Mouse (Mus musculus): ENCODE data around the gene Hoxa11. TPM values are rescaled to one million over a fixed set of nuclear protein-coding genes. Genes with fewer than 3 reads are reported as not detected.
A peak's percentile ranks its signal among the peaks of the same experiment; 100 is the strongest.

Gene Hoxa11
- polyA plus RNA-seq, 1 experiment from 2014 or later: not detected

- H3K36me3 ChIP-seq: no peaks in the 10 kb centered on the region
- no peaks in the 10 kb centered on the region for H3K9me3 ChIP-seq
- H3K27me3 ChIP-seq: peaks cover 98% of the 10 kb centered on the region
- H3K4me1 ChIP-seq: peaks cover 10% of the 10 kb centered on the region
- no peak for ATAC-seq (ENCODE audit: insufficient number of reproducible peaks, insufficient read depth, low FRiP score, low TSS enrichment, low read depth)
- WGBS: 2% methylated on average over 5 of the region's 5 CpGs
- H3K9ac ChIP-seq: no peak overlapping the region
- H3K4me3 ChIP-seq: no peak overlapping the region
- H3K4me2 ChIP-seq: no peak overlapping the region
- H3K27ac ChIP-seq: no peak overlapping the region
Measured at GRCm38 (mm10) chr6:52264106-52264790, 18.6 kb upstream of the Hoxa11 start.

DNA sequence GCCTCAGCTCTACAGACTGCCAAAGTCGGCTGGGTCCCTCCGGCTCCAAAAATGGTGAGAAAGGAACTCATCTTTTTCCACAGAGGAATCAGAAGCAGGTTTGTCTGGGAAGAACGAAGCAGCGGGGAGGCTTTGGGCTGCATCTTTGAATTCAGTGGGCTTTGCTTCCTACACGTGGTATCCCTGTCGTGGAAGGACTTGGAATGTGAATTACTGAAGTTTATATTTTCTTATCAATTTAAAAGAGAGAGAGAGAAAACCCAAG, 17.6 kb upstream of the Hoxa11 start:
- Histone ChIP-seq H3K4me1 (peaks cover 10% of the 10 kb centered on the region), H3K27ac (no peak overlapping the region), H3K4me3 (no peak overlapping the region), H3K36me3 (no peaks in the 10 kb centered on the region), H3K4me2 (no peak overlapping the region), H3K27me3 (peaks cover 98% of the 10 kb centered on the region), H3K9me3 (no peaks in the 10 kb centered on the region), H3K9ac (no peak overlapping the region)
- 2% methylated on average over 6 of the region's 6 CpGs for WGBS
- ATAC-seq (ENCODE audit: insufficient number of reproducible peaks, insufficient read depth, low FRiP score, low TSS enrichment, low read depth): no peak

- Histone ChIP-seq H3K4me2 (no peak overlapping the region), H3K36me3 (no peaks in the 10 kb centered on the region), H3K27me3 (peaks cover 96% of the 10 kb centered on the region), H3K27ac (no peak overlapping the region), H3K4me1 (peaks cover 10% of the 10 kb centered on the region), H3K9ac (no peak overlapping the region), H3K4me3 (no peak overlapping the region), H3K9me3 (no peaks in the 10 kb centered on the region)
- ATAC-seq (ENCODE audit: insufficient number of reproducible peaks, insufficient read depth, low FRiP score, low TSS enrichment, low read depth): no peak
- WGBS: 2% methylated on average over 24 of the region's 24 CpGs
Measured at GRCm38 (mm10) chr6:52262463-52263320, 17.1 kb upstream of the Hoxa11 start.

GRCm38 (mm10) chr6:52261751-52262462, 16.3 kb upstream of the Hoxa11 start:
- WGBS: 2% methylated on average over 9 of the region's 9 CpGs
- Histone ChIP-seq H3K4me2 (no peak overlapping the region), H3K4me3 (no peak overlapping the region)

DNA sequence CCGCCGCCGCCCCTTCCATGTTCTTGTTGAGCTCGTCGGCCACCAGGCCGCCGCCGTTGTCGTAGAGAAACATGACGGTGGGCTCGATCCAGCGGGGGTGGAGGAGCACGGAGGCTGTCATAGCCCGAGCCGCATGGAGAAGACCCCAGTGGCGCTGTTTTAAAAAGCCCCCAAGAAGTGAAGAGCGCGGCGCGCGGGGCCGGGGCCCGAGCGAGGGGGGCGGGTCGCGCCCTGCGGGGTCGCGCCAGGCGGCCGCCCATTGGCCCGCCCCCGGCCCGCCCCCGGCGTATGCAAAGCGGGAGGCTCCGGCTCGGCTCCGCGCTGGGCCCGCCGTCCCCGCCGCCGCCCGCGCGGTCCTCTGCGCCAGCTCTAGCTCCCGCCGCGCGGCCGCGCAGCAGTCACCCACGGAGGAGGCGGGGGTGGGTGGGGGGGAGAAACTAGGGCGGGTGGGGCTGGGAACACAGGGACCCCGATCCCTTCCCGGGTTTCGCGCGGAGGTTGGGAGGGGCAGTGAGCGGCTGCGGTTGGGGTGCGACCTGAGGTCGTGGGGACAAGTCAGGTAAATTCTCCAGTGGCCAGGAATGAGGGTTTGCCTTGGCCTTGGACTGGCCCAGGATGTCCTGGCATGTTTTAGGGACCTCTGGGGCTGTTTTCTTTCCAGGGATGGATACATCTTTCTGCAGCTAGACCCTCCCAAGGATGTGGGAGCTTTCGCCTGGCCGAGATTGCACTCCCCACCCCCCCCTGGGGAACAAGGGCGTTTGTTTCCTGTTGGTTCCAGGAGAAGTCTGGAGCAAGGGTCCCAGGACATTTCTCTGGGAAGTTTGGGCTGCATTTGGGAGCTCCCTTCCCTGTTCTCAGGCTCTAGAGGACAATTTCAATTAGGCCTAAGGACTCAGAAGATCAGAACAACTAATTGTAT, 15.3 kb upstream of the Hoxa11 start, which contains the start of gene Hoxa13:
TSS of gene Hoxa13 (minus strand) at position 227 of the 922 bp plus-strand sequence.
- no peak for ATAC-seq (ENCODE audit: insufficient number of reproducible peaks, insufficient read depth, low FRiP score, low TSS enrichment, low read depth)

More at GRCm38 (mm10) chr6:52261751-52262462, 16.3 kb upstream of the Hoxa11 start:
- Histone ChIP-seq H3K27ac (no peak overlapping the region), H3K36me3 (no peaks in the 10 kb centered on the region), H3K9me3 (no peaks in the 10 kb centered on the region), H3K9ac (no peak overlapping the region), H3K27me3 (peaks cover 98% of the 10 kb centered on the region), H3K4me1 (peaks cover 10% of the 10 kb centered on the region)
- ATAC-seq (ENCODE audit: insufficient number of reproducible peaks, insufficient read depth, low FRiP score, low TSS enrichment, low read depth): no peak

DNA sequence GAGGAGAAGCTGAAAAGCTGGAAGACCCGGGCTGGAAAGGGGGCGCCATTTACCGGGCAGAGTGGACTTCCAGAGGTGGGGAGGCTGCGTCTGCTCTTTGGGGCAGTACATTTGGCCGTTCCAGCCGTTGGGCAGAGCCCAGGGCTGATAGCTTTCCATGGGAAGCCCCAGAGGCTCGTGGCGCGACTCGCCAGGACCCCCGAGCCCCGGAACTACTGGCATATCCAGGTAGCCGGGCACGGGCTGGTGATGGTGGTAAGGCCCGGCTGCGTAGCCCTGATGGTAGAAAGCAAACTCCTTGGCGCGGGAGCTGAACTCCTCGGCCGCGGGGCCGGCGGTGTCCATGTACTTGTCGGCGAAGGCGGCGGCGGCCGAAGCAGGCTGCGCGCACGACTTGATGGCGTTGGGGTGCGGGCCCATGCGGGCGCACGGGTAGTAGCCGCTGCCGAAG, 14.2 kb upstream of the Hoxa11 start:
- WGBS: 1% methylated on average over 39 of the region's 39 CpGs
- Histone ChIP-seq H3K9me3 (no peaks in the 10 kb centered on the region), H3K9ac (no peak overlapping the region), H3K4me3 (peak overlapping the region; percentile 42), H3K36me3 (no peaks in the 10 kb centered on the region), H3K4me2 (peak overlapping the region; percentile 62), H3K27ac (no peak overlapping the region), H3K27me3 (peaks cover 96% of the 10 kb centered on the region), H3K4me1 (peaks cover 10% of the 10 kb centered on the region)
- no peak for ATAC-seq (ENCODE audit: insufficient number of reproducible peaks, insufficient read depth, low FRiP score, low TSS enrichment, low read depth)

More for the DNA sequence above, 15.3 kb upstream of the Hoxa11 start, which contains the start of gene Hoxa13:
- peaks cover 97% of the 10 kb centered on the region for H3K27me3 ChIP-seq
- peak within 1 kb of the TSS; percentile 62 for H3K4me2 ChIP-seq
- WGBS: under 1% methylated on average over 65 of the region's 72 CpGs
- H3K4me3 ChIP-seq: peak within 1 kb of the TSS; percentile 42
- H3K27ac ChIP-seq: no peak within 1 kb of the TSS
- H3K9ac ChIP-seq: no peak within 1 kb of the TSS
- no peaks in the 10 kb centered on the region for H3K9me3 ChIP-seq
- H3K36me3 ChIP-seq: no peaks in the 10 kb centered on the region
- H3K4me1 ChIP-seq: peaks cover 10% of the 10 kb centered on the region

DNA sequence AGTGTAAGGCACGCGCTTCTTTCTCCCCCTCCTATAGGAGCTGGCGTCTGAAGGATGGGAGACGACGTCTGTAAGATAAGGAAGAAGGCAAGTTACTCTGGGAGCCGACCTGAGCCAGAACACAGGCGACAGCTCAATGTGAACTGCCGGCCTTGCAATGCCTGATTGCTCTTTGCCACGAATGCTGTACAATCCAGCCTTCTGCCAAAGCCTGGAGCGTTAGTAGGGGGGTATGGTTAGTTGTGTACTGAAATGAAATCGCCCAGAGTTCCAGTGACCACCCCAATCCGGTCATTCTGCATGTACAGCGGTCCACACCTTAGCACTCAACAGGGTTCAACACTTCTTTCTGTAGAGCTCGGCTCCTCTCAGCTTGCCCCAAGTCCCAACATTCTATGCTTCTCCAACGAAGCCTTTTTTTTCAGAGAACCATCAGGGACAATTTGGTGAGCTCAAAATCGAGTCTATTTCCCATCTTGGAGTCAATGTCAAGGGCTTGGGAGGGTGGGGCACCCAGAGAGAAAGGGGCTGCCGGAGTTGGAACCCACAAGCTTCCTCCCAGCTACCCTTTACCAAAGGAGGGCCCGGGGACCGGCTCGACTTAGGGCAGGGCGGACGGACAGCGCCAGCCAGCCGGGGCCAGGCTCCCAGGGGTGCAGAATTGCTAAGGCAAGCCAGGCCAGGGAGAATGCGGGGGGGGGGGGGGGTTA, 13.6 kb upstream of the Hoxa11 start:
- 1% methylated on average over 25 of the region's 25 CpGs for WGBS
- H3K4me1 ChIP-seq: peaks cover 10% of the 10 kb centered on the region
- no peaks in the 10 kb centered on the region for H3K36me3 ChIP-seq
- H3K4me3 ChIP-seq: no peak overlapping the region
- no peaks in the 10 kb centered on the region for H3K9me3 ChIP-seq
- no peak overlapping the region for H3K4me2 ChIP-seq
- ATAC-seq (ENCODE audit: insufficient number of reproducible peaks, insufficient read depth, low FRiP score, low TSS enrichment, low read depth): no peak
- H3K9ac ChIP-seq: no peak overlapping the region
- peaks cover 93% of the 10 kb centered on the region for H3K27me3 ChIP-seq
- no peak overlapping the region for H3K27ac ChIP-seq

GRCm38 (mm10) chr6:52256956-52257355, 11.3 kb upstream of the Hoxa11 start:
- Histone ChIP-seq H3K4me1 (peaks cover 10% of the 10 kb centered on the region), H3K4me2 (no peak overlapping the region), H3K36me3 (no peaks in the 10 kb centered on the region), H3K27ac (no peak overlapping the region), H3K9me3 (no peaks in the 10 kb centered on the region), H3K4me3 (no peak overlapping the region), H3K27me3 (peaks cover 93% of the 10 kb centered on the region), H3K9ac (no peak overlapping the region)
- ATAC-seq (ENCODE audit: insufficient number of reproducible peaks, insufficient read depth, low FRiP score, low TSS enrichment, low read depth): no peak
- WGBS: under 1% methylated on average over 6 of the region's 6 CpGs

GRCm38 (mm10) chr6:52253511-52254500, 8.2 kb upstream of the Hoxa11 start:
- no peaks in the 10 kb centered on the region for H3K36me3 ChIP-seq
- no peaks in the 10 kb centered on the region for H3K9me3 ChIP-seq
- no peak overlapping the region for H3K9ac ChIP-seq
- peak overlapping the region; percentile 9; the same call in 1 of the 2 replicates for H3K4me2 ChIP-seq
- WGBS: under 1% methylated on average over 59 of the region's 59 CpGs
- H3K4me1 ChIP-seq: no peaks in the 10 kb centered on the region
- H3K27me3 ChIP-seq: peaks cover 93% of the 10 kb centered on the region
- peak overlapping the region; percentile 3; the same call in 1 of the 2 replicates for H3K4me3 ChIP-seq
- no peak for ATAC-seq (ENCODE audit: insufficient number of reproducible peaks, insufficient read depth, low FRiP score, low TSS enrichment, low read depth)
- H3K27ac ChIP-seq: no peak overlapping the region
